Mouse (Mus musculus): ENCODE results near the gene Abcd3. TPM values are rescaled to one million over a fixed set of nuclear protein-coding genes. Genes with fewer than 3 reads are reported as not detected.

The Abcd3 gene
- polyA plus RNA-seq, 1 experiment, result 4.2 TPM

DNA sequence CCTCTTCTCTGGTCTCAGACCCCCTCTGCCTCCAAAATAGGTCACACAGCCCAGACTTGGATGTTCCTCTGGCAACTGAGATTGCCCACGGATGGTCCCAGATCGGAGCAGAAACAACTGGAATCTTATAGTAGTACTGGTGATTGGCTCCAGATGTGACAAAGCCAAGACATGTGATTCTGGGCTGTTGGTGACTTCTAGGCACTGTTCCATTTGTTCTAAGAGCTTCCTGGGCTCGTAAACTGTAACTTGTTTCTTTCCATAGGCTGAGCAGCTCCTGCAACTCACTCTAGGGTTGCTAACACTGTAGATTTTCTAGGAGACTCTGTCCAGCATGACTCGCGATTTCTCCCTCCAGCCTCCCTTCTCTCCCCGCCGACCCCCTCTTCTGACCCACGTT, 96.4 kb downstream of the Abcd3 start:
- Histone ChIP-seq H3K27ac (ENCODE audit: control insufficient read depth, insufficient read depth, low read depth, low read length) (no peak overlapping the region; the same call in 1 of the 2 replicates), H3K4me1 (ENCODE audit: control insufficient read depth, insufficient read depth, low read length) (peaks cover 20% of the 10 kb centered on the region), H3K36me3 (ENCODE audit: control insufficient read depth, insufficient read depth, low read length) (no peaks in the 10 kb centered on the region), H3K27me3 (ENCODE audit: control insufficient read depth, insufficient read depth, low read length) (no peaks in the 10 kb centered on the region), H3K4me3 (ENCODE audit: control insufficient read depth, low read depth, low read length) (peak overlapping the region; percentile 80)
- no peak for TF ChIP-seq CTCF (IDR thresholded peaks at IDR 0.05; ENCODE audit: control insufficient read depth, insufficient read depth, insufficient replicate concordance, low read depth, low read length)
- no peak for TF ChIP-seq POLR2A (IDR thresholded peaks at IDR 0.05; ENCODE audit: control insufficient read depth, low read depth, low read length)

DNA sequence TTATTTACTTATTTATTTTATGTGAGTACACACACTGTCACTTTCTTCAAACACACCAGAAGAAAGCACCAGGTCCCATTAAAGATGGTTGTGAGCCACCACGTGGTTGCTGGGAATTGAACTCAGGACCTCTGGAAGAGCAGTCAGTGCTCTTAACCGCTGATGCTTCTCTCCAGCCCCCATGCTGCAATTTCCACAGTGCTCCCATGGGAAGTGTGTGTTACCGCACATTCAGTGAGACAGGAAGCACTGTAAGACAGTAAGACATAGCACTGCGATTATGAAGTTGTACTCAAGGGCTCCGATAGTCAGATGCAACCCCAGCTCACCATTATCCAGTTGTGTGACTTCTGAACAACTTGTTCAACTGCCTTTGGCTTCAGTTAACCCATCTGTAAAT, 98.6 kb downstream of the Abcd3 start:
- H3K27me3 ChIP-seq (ENCODE audit: control insufficient read depth, insufficient read depth, low read length), result no peaks in the 10 kb centered on the region

DNA sequence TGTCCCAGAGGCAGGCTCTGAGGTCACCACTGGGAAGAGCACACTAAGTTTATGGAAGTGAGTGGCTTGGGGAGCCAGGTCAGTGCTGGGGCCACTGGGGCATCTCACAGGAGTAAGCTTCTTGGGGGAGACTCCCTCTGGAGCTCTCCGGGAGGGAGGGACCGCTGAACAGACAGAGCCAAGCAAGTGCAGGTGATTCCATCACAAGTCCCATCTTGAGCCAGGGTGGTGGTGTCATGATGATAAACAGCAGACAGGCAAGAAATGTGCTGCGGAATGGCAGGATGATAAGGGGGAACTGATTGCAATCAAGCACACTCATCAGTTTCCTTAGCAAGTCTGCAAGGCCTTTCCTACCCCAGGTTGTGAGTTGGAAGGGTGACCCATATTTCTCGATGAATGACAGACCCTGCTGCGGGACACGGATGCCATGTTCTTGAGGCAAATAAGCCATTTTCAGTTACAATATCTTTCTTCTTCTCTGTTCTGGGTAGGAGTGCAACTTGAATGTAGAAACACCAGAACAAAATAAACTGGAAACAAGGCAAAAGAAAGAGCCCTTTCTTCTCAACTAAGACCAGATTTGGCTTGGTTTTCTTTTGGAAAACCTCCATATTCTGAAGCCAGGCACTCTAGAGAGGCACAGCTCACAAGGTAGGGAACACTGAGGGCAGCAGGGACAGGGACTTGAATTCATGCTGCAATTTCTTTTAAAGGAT, 99.2 kb downstream of the Abcd3 start:
- Histone ChIP-seq H3K27me3 (ENCODE audit: control insufficient read depth, insufficient read depth, low read length) (no peaks in the 10 kb centered on the region), H3K36me3 (ENCODE audit: control insufficient read depth, insufficient read depth, low read length) (no peaks in the 10 kb centered on the region), H3K27ac (ENCODE audit: control insufficient read depth, insufficient read depth, low read depth, low read length) (0 out of 2 replicates have a peak overlapping the region, but pooled peaks have one; percentile 21), H3K4me3 (ENCODE audit: control insufficient read depth, low read depth, low read length) (no peak overlapping the region), H3K4me1 (ENCODE audit: control insufficient read depth, insufficient read depth, low read length) (peaks cover 18% of the 10 kb centered on the region)
- TF ChIP-seq CTCF (IDR thresholded peaks at IDR 0.05; ENCODE audit: control insufficient read depth, insufficient read depth, insufficient replicate concordance, low read depth, low read length), result no peak
- no peak for TF ChIP-seq POLR2A (IDR thresholded peaks at IDR 0.05; ENCODE audit: control insufficient read depth, low read depth, low read length)

More for the DNA sequence above, 98.6 kb downstream of the Abcd3 start:
- Histone ChIP-seq H3K4me3 (ENCODE audit: control insufficient read depth, low read depth, low read length) (no peak overlapping the region), H3K4me1 (ENCODE audit: control insufficient read depth, insufficient read depth, low read length) (peaks cover 18% of the 10 kb centered on the region), H3K36me3 (ENCODE audit: control insufficient read depth, insufficient read depth, low read length) (no peaks in the 10 kb centered on the region), H3K27ac (ENCODE audit: control insufficient read depth, insufficient read depth, low read depth, low read length) (no peak overlapping the region)
- TF ChIP-seq POLR2A (IDR thresholded peaks at IDR 0.05; ENCODE audit: control insufficient read depth, low read depth, low read length), result no peak
- no peak for TF ChIP-seq CTCF (IDR thresholded peaks at IDR 0.05; ENCODE audit: control insufficient read depth, insufficient read depth, insufficient replicate concordance, low read depth, low read length)

DNA sequence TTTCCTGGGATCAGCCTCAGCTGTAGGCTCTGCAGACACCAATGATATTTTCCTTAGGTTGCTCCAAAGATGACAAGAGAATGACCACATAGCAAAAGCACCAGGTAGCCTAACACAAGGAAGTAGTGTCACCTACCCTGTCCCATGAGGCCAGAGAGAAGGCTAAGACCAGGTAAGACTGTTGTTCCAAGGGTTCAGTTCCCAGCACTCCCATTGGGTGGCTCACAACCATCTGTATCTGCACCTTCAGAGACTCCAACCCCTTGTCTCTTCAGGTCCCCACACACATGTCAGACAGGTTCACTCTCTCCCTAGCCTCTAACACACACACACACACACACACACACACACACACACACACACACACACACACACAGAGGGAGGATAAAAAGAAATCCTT, 99.8 kb downstream of the Abcd3 start:
- no peaks in the 10 kb centered on the region for H3K27me3 ChIP-seq (ENCODE audit: control insufficient read depth, insufficient read depth, low read length)
- H3K27ac ChIP-seq (ENCODE audit: control insufficient read depth, insufficient read depth, low read depth, low read length), result no peak overlapping the region
- TF ChIP-seq CTCF (IDR thresholded peaks at IDR 0.05; ENCODE audit: control insufficient read depth, insufficient read depth, insufficient replicate concordance, low read depth, low read length) (no peak), POLR2A (IDR thresholded peaks at IDR 0.05; ENCODE audit: control insufficient read depth, low read depth, low read length) (no peak)
- H3K4me1 ChIP-seq (ENCODE audit: control insufficient read depth, insufficient read depth, low read length), result peaks cover 18% of the 10 kb centered on the region
- no peaks in the 10 kb centered on the region for H3K36me3 ChIP-seq (ENCODE audit: control insufficient read depth, insufficient read depth, low read length)
- H3K4me3 ChIP-seq (ENCODE audit: control insufficient read depth, low read depth, low read length), result no peak overlapping the region

DNA sequence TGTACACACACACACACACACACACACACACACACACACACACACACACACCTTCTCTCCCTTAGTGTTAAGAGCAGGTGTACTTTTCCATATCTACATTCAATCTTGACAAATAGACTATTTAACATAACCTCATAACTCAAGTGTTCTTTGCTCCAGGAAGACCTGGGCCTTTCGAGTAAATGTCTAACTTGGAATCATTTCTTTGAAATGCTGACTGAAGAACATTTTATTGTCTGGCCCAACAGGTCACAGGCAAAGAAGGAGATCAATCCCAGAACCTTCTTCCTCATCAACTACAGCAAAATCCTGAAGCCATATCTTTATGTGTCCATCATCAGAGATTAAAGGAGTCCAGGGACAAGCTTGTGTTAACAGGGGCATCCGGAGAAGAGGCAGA, 100.6 kb downstream of the Abcd3 start:
- Histone ChIP-seq H3K36me3 (ENCODE audit: control insufficient read depth, insufficient read depth, low read length) (no peaks in the 10 kb centered on the region), H3K27ac (ENCODE audit: control insufficient read depth, insufficient read depth, low read depth, low read length) (no peak overlapping the region), H3K27me3 (ENCODE audit: control insufficient read depth, insufficient read depth, low read length) (no peaks in the 10 kb centered on the region), H3K4me3 (ENCODE audit: control insufficient read depth, low read depth, low read length) (no peak overlapping the region), H3K4me1 (ENCODE audit: control insufficient read depth, insufficient read depth, low read length) (peaks cover 18% of the 10 kb centered on the region)
- TF ChIP-seq CTCF (IDR thresholded peaks at IDR 0.05; ENCODE audit: control insufficient read depth, insufficient read depth, insufficient replicate concordance, low read depth, low read length) (no peak), POLR2A (IDR thresholded peaks at IDR 0.05; ENCODE audit: control insufficient read depth, low read depth, low read length) (no peak)

DNA sequence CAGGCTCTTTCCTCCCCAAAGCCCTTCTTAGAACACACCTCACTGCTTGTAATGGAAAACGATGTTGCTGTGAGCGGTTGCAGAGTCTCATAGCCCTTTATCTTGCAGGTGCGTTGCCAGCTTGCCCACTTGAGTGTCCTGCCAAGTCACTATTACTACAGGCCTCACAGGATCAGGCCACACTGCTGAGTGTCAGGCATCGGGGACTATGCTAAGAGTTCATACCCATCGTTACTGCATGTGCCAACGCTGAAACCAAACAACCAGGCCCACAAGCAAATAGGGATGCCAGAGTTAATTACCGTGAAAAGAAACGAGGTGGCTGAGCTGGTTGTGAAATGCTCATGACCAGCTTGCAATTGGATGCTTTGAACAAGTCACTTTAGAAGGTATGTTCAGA, 101.3 kb downstream of the Abcd3 start:
- Histone ChIP-seq H3K27me3 (ENCODE audit: control insufficient read depth, insufficient read depth, low read length) (no peaks in the 10 kb centered on the region), H3K4me1 (ENCODE audit: control insufficient read depth, insufficient read depth, low read length) (peaks cover 13% of the 10 kb centered on the region), H3K27ac (ENCODE audit: control insufficient read depth, insufficient read depth, low read depth, low read length) (no peak overlapping the region), H3K4me3 (ENCODE audit: control insufficient read depth, low read depth, low read length) (no peak overlapping the region), H3K36me3 (ENCODE audit: control insufficient read depth, insufficient read depth, low read length) (no peaks in the 10 kb centered on the region)
- TF ChIP-seq CTCF (IDR thresholded peaks at IDR 0.05; ENCODE audit: control insufficient read depth, insufficient read depth, insufficient replicate concordance, low read depth, low read length) (no peak), POLR2A (IDR thresholded peaks at IDR 0.05; ENCODE audit: control insufficient read depth, low read depth, low read length) (no peak)

DNA sequence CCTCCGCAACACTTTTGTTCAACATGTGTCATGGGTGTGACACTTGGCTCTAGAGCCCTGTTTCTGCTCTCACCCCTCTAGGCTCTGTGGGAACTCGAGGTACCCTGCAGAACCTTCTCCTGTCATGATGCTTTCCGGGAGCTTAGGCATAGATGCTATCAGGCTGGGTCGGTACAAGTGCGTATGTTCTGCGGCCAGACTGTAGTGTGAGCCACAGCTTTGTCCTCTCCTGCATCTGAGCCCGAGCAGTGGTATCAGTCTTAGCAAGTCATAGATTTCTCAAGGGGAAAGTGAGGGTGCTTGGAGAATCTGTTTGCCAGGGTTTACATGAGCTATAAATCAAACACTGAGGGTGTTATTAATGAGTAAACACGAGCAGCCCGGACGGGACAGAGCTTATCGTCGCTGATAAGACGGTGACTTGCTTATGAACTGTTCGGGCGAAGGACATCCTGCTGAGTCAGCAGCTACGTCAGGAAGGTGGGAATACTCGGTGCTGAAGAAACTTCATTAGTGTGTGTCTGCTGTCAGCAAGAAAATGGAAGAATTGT, 101.9 kb downstream of the Abcd3 start:
- Histone ChIP-seq H3K4me3 (ENCODE audit: control insufficient read depth, low read depth, low read length) (no peak overlapping the region), H3K27me3 (ENCODE audit: control insufficient read depth, insufficient read depth, low read length) (no peaks in the 10 kb centered on the region), H3K4me1 (ENCODE audit: control insufficient read depth, insufficient read depth, low read length) (peaks cover 8% of the 10 kb centered on the region), H3K36me3 (ENCODE audit: control insufficient read depth, insufficient read depth, low read length) (no peaks in the 10 kb centered on the region), H3K27ac (ENCODE audit: control insufficient read depth, insufficient read depth, low read depth, low read length) (no peak overlapping the region)
- no peak for TF ChIP-seq POLR2A (IDR thresholded peaks at IDR 0.05; ENCODE audit: control insufficient read depth, low read depth, low read length)
- no peak for TF ChIP-seq CTCF (IDR thresholded peaks at IDR 0.05; ENCODE audit: control insufficient read depth, insufficient read depth, insufficient replicate concordance, low read depth, low read length)
